Mouse (Mus musculus): ENCODE measurements around the gene 4931428F04Rik.

Gene 4931428F04Rik

GRCm38 (mm10) chr8:105289805-105290460, at the start of gene 4931428F04Rik:
TSS of gene 4931428F04Rik (minus strand) at chr8:105289864.
- DNase-seq (ENCODE audit: low spot score in 2 of 2): peak in 1 of 2 experiments; percentile 56

DNA sequence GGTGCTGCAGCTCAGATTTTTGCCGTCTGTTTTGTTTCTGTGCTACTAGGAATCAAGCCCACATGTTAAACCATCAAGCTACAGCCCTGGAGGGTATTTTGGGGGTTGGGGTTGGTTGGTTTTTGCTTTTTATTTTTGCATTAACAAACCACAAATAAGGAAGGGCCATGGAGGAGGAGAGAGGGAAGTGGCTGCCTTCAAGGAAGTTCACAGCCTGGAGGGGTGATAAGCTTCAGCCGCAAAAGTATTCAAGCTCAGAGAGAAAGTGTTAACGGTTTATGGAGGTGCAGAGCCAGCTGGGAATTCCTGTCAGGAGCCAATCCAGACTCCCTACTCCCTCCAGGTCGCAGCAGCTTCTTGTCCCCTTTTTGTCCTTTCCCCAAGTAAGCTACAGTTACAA, 49.3 kb upstream of the 4931428F04Rik start:
- DNase-seq (ENCODE audit: low spot score in 2 of 2): no peak

DNA sequence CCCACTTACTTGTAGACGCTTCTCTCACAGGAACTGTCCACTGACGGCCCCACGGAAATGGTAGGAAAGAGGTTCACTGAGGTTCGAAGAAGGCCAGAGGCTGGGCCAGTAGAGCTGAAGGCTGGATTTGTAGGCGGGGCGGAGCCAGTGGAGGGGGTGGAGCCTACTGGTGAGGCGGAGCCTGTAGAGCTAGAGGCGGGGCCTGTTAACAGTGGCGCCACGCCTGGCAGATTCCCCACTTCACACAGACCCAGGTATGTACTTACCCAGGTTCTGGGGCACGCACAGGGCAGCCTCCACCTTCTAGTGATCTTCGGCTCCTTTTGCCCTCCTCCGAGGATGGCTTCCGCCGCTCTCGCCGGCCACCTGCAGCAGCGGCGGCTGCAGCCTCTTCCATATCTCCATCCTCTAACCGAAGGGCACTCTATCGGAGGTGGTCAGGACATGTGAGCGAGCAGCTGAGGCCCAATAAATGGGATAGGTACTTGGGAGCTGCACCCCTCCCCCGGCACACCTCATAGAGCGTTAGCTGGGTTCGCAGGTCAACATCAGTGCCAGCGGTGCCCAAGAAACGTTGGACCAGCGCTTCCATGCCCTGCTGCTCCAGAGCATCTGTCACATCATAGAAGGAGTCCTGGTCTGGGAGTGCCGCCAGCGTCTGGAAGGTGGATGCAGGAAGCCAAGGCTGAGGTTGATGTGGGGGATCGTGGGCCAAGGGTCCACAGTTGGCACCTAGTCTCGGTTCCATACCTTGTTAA, 46.9 kb upstream of the 4931428F04Rik start:
- no peak for DNase-seq (ENCODE audit: low spot score in 2 of 2)

- DNase-seq (ENCODE audit: low spot score in 2 of 2): no peak
Observed at GRCm38 (mm10) chr8:105332523-105332922, 42.9 kb upstream of the 4931428F04Rik start.

DNA sequence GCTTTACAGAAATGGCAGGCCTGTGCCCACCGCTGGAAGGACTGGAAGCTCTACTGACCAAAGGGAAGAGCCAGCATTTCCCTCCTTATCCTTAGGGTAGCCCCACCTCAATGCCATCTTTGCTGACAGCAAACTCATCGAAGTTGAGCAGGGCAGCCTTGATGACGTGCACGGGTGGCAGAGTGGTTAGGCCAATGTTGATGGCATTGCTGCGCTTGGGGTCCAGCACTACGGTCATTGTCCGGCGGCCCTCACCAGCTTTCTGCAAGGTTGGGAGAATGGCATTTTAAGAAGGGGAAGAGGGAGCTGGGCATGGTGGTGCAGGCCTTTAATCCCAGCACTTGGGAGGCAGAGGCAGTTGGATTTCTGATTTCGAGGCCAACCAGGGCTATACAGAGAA, 42.3 kb upstream of the 4931428F04Rik start:
- DNase-seq (ENCODE audit: low spot score in 2 of 2): no peak

DNA sequence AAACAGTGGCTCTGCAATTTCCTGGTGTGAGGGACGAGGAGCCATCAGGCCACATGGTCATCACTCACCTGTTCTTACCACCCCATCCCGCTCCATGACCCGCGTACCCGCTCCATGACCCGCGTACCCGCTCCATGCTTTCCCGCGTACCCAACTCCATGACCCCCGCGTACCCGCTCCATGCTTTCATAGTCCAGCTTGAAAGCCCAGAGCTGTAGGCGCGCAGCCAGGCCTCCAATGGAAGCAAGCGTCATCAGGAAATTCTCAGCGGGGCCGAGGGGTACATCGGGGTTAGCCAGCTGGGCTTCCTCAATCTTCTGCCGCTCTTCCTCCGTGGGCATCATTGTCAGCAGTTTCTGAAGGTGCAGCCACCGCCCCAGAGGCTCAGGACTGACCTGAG, 41.8 kb upstream of the 4931428F04Rik start:
- no peak for DNase-seq (ENCODE audit: low spot score in 2 of 2)

GRCm38 (mm10) chr8:105330325-105330724, 40.7 kb upstream of the 4931428F04Rik start:
- no peak for DNase-seq (ENCODE audit: low spot score in 2 of 2)

DNA sequence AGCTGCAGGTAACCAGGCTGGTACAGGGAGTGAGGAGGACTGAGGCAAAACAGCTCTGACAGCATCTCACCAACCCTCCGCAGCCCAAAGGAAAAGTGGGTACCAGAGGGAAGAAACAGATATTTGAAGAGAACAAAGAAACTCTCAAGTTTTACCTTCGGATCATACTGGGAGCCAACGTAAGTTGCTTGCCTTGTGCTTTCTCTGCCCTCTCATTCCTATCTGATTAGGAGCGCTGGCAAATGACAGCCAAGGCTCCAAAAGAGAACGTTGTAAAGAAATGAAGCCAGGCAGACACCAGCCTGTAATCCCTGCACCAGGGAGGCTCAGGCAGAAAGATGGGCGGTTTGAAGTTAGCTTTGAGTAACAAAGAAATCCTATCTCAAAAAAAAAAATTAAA, 37.3 kb upstream of the 4931428F04Rik start:
- no peak for DNase-seq (ENCODE audit: low spot score in 2 of 2)

DNA sequence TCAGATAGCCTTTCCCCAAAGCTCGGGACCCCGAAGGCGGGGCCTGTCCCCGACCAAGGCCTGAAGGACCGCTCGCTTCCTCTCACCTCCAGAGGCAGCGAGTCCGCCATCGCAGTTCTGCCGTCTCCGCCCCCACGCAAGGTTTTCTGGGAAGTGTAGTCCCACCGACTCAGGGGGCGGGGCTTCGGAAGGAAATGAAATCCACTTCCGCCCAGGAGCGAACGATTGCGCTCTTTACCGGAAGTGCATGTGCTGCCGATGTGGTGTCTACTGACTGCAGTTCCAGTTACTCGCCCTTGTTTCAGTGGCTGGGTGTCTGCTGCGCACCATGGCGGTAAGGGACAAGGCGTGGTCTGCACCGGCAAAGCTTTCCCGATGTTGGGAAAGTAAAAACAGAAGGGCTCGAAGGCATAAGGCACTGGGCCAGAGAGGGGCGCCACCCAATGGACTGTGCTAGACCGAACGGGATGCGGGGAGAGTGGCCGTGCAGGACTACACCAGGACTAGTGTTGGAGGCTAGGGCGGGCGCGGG, 36.5 kb upstream of the 4931428F04Rik start, which contains the start of the genes Lrrc29 and Tmem208:
Lrrc29 (minus strand) TSS at position 138 of the 532 bp plus-strand sequence.
Tmem208 (plus strand) TSS at position 214 of the 532 bp plus-strand sequence.
- peak; percentile 96 to 98 for DNase-seq (ENCODE audit: low spot score in 2 of 2)

- DNase-seq (ENCODE audit: low spot score in 2 of 2): no peak
Observed at GRCm38 (mm10) chr8:105325641-105326093, 36.0 kb upstream of the 4931428F04Rik start.

DNA sequence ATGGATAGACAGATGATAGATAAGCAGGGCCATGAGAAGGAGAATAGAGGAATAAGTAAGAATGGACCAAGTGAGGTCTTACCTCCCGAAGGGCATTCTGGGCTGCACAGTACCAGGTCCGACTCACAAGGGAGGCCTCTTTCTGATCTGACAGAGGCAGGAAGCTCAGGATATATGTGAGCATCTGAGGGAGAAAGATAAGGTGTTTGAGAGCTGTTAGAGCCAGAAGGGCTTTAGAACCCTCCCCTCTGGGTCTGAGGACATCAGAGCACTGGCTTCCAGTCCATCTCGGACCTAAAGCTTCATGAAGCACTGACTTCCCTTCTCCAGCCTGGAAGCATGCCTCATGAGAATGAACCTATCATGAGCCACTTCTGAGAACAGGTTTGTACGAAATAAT, 33.5 kb upstream of the 4931428F04Rik start:
- no peak for DNase-seq (ENCODE audit: low spot score in 2 of 2)

DNA sequence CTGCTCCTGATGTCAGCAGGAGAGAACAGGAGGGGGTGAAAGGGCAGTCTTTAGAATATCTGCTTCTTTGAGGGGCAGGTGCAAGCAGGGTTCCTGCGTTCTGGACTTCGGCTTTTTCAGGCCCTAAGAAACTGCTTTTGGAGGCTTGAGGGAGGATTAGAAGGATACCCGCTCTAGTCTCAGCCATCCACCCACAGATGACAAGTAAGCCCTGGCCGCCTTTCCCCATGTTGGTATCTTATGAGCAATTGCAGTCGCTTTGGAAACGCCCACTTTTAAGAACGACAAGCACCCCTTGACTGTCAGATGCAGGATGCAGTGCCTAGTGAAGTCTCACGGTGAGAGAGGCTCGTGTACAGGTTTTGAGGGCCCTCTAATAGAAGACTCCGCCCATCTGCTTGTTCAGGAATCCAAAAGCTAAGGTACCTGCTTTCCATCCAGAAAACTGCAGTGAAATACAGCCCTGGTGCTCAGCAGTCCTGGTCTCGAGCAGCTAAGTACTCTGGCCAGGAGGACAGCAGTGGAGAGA, 29.1 kb upstream of the 4931428F04Rik start:
- DNase-seq (ENCODE audit: low spot score in 2 of 2): no peak

DNA sequence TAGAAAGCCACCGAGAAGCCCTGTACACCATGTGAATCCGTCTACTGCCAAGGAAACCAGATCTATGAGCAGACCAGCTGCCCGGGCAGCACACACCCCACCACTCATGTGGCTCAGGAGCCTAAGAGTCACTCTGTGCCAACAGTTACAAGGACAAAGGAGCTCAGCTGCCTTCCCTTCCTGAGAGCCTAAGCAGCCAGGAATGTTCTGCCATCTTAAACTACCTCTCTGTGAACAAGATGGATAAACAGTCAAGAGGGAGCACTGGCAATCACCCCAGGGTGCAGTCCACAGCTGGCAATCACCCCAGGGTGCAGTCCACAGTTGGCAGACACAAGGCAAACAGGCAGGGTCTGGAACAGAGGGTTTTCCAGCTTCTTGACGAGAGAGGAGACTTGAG, 28.3 kb upstream of the 4931428F04Rik start:
- no peak for DNase-seq (ENCODE audit: low spot score in 2 of 2)

DNA sequence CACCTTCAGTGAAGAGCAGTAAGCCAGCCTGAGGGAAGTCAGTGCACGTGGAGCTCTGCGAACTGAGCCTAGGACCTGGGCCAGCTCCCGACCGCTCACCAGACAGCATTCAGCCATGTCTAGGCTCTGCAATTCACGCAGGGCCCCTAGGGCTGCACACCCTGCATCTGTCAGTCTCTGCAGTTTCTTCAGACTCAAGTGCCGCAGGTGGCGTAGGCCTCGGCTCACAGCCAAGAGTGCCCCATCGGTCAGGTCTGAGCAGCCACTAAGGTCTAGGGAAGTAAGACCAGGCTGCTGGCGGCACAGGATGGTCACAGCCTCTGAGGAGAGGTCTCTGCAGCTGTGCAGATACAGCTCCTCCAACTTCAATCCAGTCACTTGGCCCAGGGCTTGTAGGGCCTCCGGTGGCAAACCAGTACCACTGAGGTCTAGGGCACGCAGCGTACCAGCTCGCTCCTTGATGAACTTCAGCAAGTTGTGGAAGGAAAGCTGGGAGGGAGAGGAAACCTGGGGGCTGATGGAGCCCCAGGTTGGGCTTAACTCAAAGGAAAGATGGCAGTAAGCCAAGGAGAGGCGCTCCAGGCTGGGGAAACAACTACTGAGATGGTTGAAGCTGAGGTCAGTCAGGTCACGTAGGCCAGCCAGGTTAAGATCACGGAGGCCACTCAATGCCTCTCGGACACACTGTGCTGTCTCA, 25.6 kb upstream of the 4931428F04Rik start:
- no peak for DNase-seq (ENCODE audit: low spot score in 2 of 2)

DNA sequence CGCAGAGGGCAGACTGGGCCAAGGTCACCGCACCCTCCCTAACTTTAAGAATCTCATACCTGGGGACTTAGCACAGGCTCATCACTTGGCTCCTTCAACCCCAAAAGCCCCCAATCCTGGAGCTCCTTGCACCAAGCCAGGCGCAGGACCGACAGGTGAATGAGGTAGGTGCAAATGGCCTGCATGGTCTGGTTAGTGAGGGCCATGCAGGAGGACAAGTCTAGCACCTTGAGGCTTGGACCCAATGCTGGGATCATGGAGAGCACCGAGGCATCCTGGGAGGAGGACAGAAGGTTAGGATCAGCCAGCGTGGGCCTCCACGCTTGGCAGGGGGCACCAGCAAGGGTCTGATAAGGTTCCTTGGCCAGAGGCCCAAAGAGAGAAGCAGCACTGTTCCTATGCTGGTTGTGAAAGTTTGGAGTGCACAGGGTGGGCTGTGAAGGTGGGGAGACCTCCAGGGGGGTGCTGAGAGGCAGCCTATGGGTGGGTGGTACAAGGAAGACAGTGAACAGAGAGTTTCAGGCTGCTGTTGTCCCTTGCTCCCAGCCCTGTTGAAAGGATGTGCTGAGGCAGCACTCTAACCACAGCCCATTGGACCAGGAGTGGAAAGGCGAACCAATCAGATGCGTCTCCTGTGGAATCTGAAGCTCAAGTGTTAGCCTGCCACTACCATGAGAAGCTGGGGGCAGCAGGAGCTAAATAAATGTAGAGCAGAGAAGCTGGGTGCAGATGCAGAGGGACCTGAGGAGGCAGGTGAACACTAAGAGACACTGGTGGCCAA, 24.1 kb upstream of the 4931428F04Rik start:
- no peak for DNase-seq (ENCODE audit: low spot score in 2 of 2)

DNA sequence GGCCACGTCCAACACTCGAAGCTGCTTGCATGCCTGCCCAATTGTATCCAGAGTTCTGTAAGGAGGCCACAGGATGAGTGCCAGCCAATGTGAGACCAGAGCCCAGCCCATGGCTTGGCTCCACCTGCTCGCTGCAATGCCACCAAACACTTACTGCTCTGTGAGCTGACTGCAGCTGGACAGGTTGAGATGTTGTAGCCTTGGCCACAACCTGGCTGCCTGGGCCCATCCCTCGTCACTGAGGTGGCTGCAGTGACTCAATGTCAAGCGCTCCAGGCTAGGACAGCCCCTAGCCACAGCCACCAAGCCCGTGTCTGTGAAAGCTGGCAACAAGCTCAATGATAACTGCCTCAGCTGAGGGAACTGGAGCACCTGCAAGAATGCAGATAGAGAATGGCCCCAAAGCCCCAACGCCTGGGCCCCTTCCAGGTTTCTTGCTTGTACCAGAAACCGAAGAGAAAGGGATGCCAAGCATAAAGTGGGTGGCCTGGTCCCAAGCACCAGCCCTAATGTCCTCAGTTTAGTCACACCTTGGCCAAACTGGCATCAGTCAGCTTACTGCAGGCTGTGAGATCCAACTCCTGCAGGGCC, 23.3 kb upstream of the 4931428F04Rik start:
- DNase-seq (ENCODE audit: low spot score in 2 of 2): no peak

GRCm38 (mm10) chr8:105311718-105312117, 22.1 kb upstream of the 4931428F04Rik start:
- DNase-seq (ENCODE audit: low spot score in 2 of 2): no peak

DNA sequence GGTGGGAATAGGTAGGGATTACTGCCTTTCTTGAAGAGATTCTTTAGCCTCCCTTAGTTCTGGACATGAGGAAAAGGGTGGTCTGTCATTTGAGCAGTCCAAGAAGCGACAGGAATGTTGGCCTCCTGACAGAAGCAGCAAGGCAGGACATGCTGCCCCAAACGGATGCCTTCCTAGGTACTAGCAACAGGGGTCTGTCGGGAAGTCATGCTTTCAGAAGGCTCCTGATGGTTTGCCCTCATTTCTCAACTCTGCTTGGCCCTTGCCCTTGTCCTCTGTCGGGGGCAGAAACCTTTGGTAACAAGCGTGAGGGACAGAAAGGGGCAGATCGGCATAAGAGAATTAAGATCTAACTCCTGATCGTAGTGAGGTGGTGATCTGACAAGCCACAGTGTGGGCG, 20.5 kb upstream of the 4931428F04Rik start:
- no peak for DNase-seq (ENCODE audit: low spot score in 2 of 2)

DNA sequence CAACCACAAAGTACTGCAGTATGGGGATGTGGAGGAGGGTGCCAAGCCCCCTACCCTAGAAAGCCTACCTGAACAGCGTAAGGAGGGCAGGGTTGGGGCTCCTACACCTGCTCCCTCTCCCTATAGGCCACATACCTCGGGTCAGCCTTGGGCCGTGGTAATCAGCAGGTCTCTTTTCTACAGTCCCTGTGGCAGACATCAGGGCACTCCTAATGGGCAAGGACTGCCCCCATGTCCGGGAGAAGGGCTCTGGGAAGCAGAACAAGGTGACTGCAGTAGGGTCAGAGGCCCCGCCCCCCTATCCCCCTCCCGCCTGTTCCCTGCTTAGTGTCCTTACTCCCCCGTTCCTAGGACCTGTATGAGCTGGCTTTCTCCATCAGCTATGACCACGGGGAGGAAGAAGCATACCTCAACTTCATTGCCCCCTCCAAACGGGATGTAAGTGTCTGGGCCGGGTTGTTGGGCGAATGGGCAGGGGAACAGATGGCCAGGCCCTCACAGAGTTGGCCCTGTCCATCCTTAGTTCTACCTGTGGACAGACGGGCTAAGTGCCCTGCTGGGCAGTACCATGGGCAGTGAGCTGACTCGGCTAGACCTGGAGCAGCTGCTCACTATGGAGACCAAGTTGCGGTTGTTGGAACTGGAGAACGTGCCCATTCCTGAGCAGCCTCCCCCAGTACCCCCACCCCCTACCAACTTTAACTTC, 19.6 kb upstream of the 4931428F04Rik start:
- no peak for DNase-seq (ENCODE audit: low spot score in 2 of 2)

- no peak for DNase-seq (ENCODE audit: low spot score in 2 of 2)
Observed at GRCm38 (mm10) chr8:105308428-105308827, 18.8 kb upstream of the 4931428F04Rik start.
